Mouse (Mus musculus) stomach, postnatal 0 days (tissue): ENCODE data around the gene Rgs16.

Source experiments
- CTCF ChIP-seq: IDR thresholded peaks from 2 replicates; pipeline ENCODE4 v1.5.1; 2016; ENCODE audit warnings: antibody characterized with exemption, low read depth, mild to moderate bottlenecking, moderate library complexity
- EP300 ChIP-seq: optimal IDR thresholded peaks from 2 replicates; pipeline ENCODE3; 2016; ENCODE audit warnings: antibody characterized with exemption

DNA sequence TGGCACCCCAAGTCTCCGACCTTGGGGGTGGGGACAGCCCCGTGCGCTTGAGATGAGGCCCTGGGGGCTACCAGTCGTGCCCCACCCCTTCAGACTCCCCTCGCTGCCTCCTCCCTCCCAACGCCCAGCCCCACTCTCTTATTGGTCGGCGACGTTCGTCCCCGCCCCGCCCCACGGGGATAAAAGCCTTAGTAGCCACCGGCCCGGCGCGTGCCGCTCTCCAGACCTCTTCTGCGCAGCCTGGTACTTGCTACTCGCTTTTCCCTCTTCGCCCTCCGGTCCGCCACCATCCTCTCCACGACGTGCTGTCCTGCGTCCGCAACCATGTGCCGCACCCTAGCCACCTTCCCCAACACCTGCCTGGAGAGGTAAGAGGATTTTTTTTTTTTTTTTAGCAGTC lies at the start of gene Rgs16:
- TF ChIP-seq CTCF, result no peak
- TF ChIP-seq EP300, result no peak
